Mouse (Mus musculus): ENCODE measurements around the gene Sh2d7. TPM values are rescaled to one million over a fixed set of nuclear protein-coding genes. Genes with fewer than 3 reads are reported as not detected.

Sh2d7 gene
- polyA plus RNA-seq (2012; rRNA removed) = not detected in 2 replicates

GRCm38 (mm10) chr9:54538684-54539083 is at the start of gene Sh2d7:
TSS of gene Sh2d7 (plus strand) at chr9:54538984.

GRCm38 (mm10) chr9:54501453-54502110 is 37.2 kb upstream of the Sh2d7 start, which contains the start of gene Dmxl2:
TSS of gene Dmxl2 (minus strand) at chr9:54501626.

GRCm38 (mm10) chr9:54559771-54560471 is 21.1 kb downstream of the Sh2d7 start, which contains the start of gene Cib2:
TSS of gene Cib2 (minus strand) at chr9:54560218.

GRCm38 (mm10) chr9:54586199-54587061 is 47.6 kb downstream of the Sh2d7 start, which contains the start of gene Idh3a:
TSS of gene Idh3a (plus strand) at chr9:54586334.

Other genes starting within 250 kb of the Sh2d7 start
- 16.1 and 19.6 TPM in 2 replicates for gene Dmxl2, start 37.4 kb upstream of the Sh2d7 start, polyA plus RNA-seq (2012; rRNA removed)
- gene Cib2, start 21.2 kb downstream of the Sh2d7 start, polyA plus RNA-seq (2012; rRNA removed) = 10.8 and 13.6 TPM in 2 replicates
- gene Idh3a, start 47.4 kb downstream of the Sh2d7 start, polyA plus RNA-seq (2012; rRNA removed) = 42.1 and 60.0 TPM in 2 replicates
- gene Acsbg1, start 122.9 kb downstream of the Sh2d7 start, polyA plus RNA-seq (2012; rRNA removed) = 5.6 and 6.5 TPM in 2 replicates
- gene Dnaja4, start 159.9 kb downstream of the Sh2d7 start, polyA plus RNA-seq (2012; rRNA removed) = 4.1 and 4.6 TPM in 2 replicates
- gene Wdr61, start 195.5 kb downstream of the Sh2d7 start, polyA plus RNA-seq (2012; rRNA removed) = 83.8 and 105 TPM in 2 replicates
- gene Crabp1, start 225.8 kb downstream of the Sh2d7 start, polyA plus RNA-seq (2012; rRNA removed) = 707 and 862 TPM in 2 replicates

Data from central nervous system, embryonic 11.5 days (tissue).